Mouse (Mus musculus) spleen, postnatal 0 days (tissue): Measurements from ENCODE around the gene Cntn3. TPM values are rescaled to one million over a fixed set of nuclear protein-coding genes. Genes with fewer than 3 reads are reported as not detected.

Source experiments
- polyA plus RNA-seq: library from polyadenylated mRNA; unstranded; fragments of >200 nt; fragmentation: Nextera tagmentation; extraction: Ambion mirVana; gene quantifications from 2 replicates; pipeline ENCODE4 v1.2.1, GENCODE M21; 2015

The Cntn3 gene
- polyA plus RNA-seq = 1.4 and 1.5 TPM in 2 replicates

DNA sequence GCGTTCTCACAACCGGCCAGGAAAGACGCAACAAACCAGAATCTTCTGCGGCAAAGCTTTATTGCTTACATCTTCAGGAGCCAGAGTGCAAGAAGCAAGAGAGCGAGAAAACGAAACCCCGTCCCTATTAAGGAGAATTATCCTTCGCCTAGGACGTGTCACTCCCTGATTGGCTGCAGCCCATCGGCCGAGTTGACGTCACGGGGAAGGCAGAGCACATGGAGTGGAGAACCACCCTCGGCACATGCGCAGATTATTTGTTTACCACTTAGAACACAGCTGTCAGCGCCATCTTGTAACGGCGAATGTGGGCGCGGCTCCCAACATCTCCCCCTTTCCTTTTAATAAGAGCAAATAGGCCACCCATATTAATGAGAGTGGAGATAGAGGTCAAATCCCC, at the start of gene Cntn3:
Cntn3 (minus strand) TSS at position 101 of the 400 bp plus-strand sequence.

